Mouse (Mus musculus) MEL (cell line): Measurements from ENCODE around the gene Lysmd1.

Experiments
- CTCF ChIP-seq, 3 experiments: IDR thresholded peaks in 2 of 3; conservative IDR thresholded peaks in 1 of 3; 2 replicates each; pipeline ENCODE4 v1.5.1; 2011 to 2012; ENCODE audit warnings: low read length in 3 of 3, low read depth in 2 of 3, mild to moderate bottlenecking in 2 of 3, improper control_type of control experiment in 1 of 3, inconsistent platforms in 1 of 3, mixed read lengths in 1 of 3, moderate library complexity in 1 of 3; ENCODE audit not compliant: control insufficient read depth in 1 of 3, insufficient read depth in 1 of 3, poor library complexity in 1 of 3, severe bottlenecking in 1 of 3
- EP300 ChIP-seq, 2 experiments: IDR thresholded peaks; 2 replicates each; pipeline ENCODE4 v1.6.1; 2011; ENCODE audit warnings: improper control_type of control experiment in 2 of 2, low read length in 2 of 2, low read depth in 1 of 2, mild to moderate bottlenecking in 1 of 2
- MAZ ChIP-seq: IDR thresholded peaks from 2 replicates; pipeline ENCODE4 v1.6.1; 2012; ENCODE audit warnings: low read depth, mild to moderate bottlenecking, inconsistent platforms, low read length, improper control_type of control experiment
- POLR2A ChIP-seq, 2 experiments: IDR thresholded peaks; 2 replicates each; pipeline ENCODE4 v1.6.1; 2011 to 2012; ENCODE audit warnings: low read length in 2 of 2, mild to moderate bottlenecking in 2 of 2, control low read depth in 1 of 2, improper control_type of control experiment in 1 of 2, low read depth in 1 of 2, moderate library complexity in 1 of 2; ENCODE audit not compliant: control insufficient read depth in 1 of 2, insufficient read depth in 1 of 2, poor library complexity in 1 of 2
- POLR2AphosphoS5 ChIP-seq: IDR thresholded peaks from 2 replicates; pipeline ENCODE4 v1.6.1; 2012; ENCODE audit warnings: low read depth, borderline replicate concordance, mild to moderate bottlenecking, inconsistent platforms, low read length, moderate library complexity, mixed read lengths
- RCOR1 ChIP-seq: IDR thresholded peaks from 2 replicates; pipeline ENCODE4 v1.6.1; 2012; ENCODE audit warnings: low read depth, mild to moderate bottlenecking, inconsistent platforms, low read length, improper control_type of control experiment
- SIN3A ChIP-seq: IDR thresholded peaks from 2 replicates; pipeline ENCODE4 v1.6.1; 2012; ENCODE audit warnings: low read length, improper control_type of control experiment, inconsistent platforms

- TF ChIP-seq CTCF (IDR thresholded peaks at IDR 0.05 in 2 of 3, conservative IDR thresholded peaks at IDR 0.05 in 1 of 3; ENCODE audit: control insufficient read depth in 1 of 3, insufficient read depth in 1 of 3, low read depth in 2 of 3, low read length in 3 of 3, poor library complexity in 1 of 3, severe bottlenecking in 1 of 3) (no peak), POLR2A (IDR thresholded peaks at IDR 0.05; ENCODE audit: control insufficient read depth in 1 of 2, insufficient read depth in 1 of 2, low read depth in 1 of 2, low read length in 2 of 2, poor library complexity in 1 of 2) (no peak), POLR2AphosphoS5 (no peak), RCOR1 (no peak), MAZ (no peak), SIN3A (no peak), EP300 (IDR thresholded peaks at IDR 0.05; ENCODE audit: low read depth in 1 of 2, low read length in 2 of 2) (no peak)
Measured at GRCm38 (mm10) chr3:95112760-95113159, 21.1 kb upstream of the Lysmd1 start.
